Mouse (Mus musculus): Measurements from ENCODE around the gene 1110002E22Rik.
A peak's percentile ranks its signal among the peaks of the same experiment; 100 is the strongest.

Gene 1110002E22Rik

GRCm38 (mm10) chr3:138065930-138066329, 1.1 kb downstream of the 1110002E22Rik start:
- DNase-seq: no peak

- DNase-seq: no peak
These were observed 1.6 kb downstream of the 1110002E22Rik start for GRCm38 (mm10) chr3:138066348-138066856.

DNA sequence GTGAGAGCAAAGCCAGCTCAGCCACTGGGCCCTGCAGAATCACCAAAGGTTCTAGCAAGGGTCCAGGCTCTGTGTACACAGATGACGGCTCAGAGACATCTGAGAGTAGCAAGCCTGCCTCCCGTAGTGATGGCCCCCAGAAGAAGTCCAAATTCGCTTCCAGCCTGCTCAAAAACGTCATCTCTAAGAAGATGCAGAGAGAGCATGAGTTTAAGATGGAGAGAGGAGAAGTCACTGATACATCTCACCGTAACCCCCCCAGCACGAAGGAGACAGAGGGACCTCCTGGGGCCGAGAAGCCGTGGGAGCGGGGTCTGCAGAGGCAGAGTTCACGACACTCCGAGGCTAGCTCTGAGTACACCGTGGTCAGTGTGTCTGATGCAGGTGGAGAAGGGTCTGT, 2.4 kb downstream of the 1110002E22Rik start, which contains the start of gene Gm5105:
Gene Gm5105, minus strand, starts transcription at position 101 of the 400 bp plus-strand sequence.
- no peak for DNase-seq

DNA sequence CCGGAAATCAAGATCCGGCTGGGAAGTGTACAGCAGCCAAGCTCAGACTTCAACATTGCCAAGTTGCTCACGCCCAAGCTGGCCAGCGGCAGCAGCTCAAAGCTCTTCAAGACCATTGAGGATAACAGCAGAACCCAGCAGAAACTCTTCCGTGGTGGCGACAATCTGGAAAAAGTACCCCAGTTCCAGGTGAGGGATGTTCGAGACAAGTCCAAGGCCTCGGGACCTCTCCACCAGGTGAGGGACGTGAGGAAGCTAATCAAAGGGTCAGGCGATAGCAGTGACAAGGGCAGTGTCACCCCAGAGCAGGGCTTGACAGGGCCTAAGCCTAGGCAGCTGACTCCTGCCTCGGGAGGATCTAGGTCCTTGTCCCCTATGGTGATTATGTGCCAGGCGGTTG, 3.3 kb downstream of the 1110002E22Rik start:
- DNase-seq: no peak

GRCm38 (mm10) chr3:138069756-138070511, 5.1 kb downstream of the 1110002E22Rik start:
- no peak for DNase-seq

DNA sequence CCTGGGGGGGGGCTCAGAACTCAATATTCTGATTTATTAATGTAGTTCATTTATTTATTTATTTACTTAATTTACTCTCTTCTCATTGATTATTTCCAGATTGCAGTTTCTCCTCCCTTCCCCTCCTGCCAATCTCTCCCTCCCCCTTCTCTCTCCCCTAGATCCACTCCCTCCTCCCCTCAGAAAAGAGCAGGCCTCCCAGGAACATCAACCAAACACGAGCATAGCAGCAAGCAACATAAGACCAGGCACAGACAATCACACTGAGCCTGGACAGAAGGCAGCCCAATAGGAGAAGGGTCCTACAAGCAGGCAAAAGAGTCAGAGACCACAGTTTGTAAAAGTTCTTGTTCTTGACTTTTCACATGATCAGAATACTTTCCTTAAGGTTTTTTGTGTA, 6.2 kb downstream of the 1110002E22Rik start:
- DNase-seq: no peak

GRCm38 (mm10) chr3:138071476-138072073, 6.7 kb downstream of the 1110002E22Rik start:
- no peak for DNase-seq

DNA sequence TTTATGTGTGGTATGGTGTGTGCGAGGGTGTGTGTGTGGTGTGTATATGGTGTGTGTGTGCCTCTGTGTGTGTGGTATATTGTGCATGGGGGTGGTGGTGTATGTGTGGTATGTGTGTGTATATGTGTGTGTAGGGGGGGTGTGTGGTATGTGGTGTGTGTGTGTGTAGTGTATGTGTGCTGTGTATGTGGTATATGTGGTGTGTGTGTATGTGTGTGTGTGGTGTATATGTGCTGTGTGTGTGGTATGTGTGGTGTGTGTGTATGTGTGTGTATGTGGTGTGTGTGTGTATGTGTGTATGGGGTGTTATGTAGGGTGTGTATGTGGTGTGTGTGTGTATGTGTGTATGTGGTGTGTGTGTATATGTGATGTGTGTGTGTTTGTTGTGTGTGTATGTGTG, 9.4 kb downstream of the 1110002E22Rik start:
- DNase-seq: no peak

- no peak for DNase-seq
These were observed 10.4 kb downstream of the 1110002E22Rik start for GRCm38 (mm10) chr3:138075209-138075608.

GRCm38 (mm10) chr3:138077476-138078340, 12.9 kb downstream of the 1110002E22Rik start:
- no peak for DNase-seq

- no peak for DNase-seq
These were observed 13.8 kb downstream of the 1110002E22Rik start for GRCm38 (mm10) chr3:138078701-138079100.

DNA sequence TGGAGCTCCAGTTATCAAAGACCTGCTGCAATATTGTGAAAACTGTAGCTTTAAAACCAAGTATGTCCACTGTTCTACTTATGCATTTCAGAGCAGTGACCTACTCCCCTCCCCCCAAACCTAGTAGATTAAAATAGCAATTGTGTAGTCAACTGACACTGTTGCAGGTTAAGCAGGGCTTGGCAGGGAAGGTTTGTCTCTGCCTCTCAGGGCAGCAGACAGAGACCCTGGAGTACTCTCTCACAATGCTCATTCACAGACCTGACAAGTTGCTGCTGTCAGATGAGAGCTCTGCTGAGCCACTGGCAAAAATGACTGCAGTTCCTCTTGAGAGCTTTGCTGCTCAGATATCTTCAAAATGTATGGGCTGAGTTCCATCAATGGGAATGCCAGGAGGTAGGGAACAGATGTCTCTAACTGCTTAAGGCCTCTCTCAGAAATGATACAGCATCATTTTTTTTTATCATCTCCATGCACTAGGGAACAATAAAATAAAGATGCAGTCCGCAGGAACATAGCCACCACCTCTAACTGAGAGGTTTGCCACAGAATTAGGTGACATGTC, 18.3 kb downstream of the 1110002E22Rik start:
- no peak for DNase-seq

GRCm38 (mm10) chr3:138083896-138084295, 19.0 kb downstream of the 1110002E22Rik start:
- DNase-seq: no peak

- no peak for DNase-seq
These were observed 30.4 kb downstream of the 1110002E22Rik start for GRCm38 (mm10) chr3:138095301-138095700.

- DNase-seq: no peak
These were observed 30.9 kb downstream of the 1110002E22Rik start for GRCm38 (mm10) chr3:138095718-138096117.

GRCm38 (mm10) chr3:138096263-138097028, 31.6 kb downstream of the 1110002E22Rik start:
- no peak for DNase-seq

GRCm38 (mm10) chr3:138097718-138098117, 32.9 kb downstream of the 1110002E22Rik start:
- no peak for DNase-seq

GRCm38 (mm10) chr3:138101936-138102335, 37.1 kb downstream of the 1110002E22Rik start:
- DNase-seq: no peak

DNA sequence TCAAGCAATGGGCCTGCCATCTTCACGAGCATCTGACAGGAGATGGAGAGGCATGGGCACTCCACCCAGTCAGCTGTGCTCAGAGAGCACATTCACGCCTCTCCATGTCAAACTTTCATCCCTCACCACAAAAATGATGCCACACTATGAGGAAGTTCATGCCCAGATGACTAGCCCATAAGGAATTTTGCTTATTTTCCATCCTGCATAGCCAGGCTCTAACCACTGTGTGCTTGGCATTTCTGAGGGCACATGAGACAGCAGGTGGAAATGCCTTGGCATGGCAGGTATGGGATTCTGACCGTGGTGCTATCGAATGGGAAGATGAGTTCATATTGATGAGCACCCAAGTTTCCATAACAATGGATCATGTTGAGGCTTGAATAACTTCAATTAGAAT, 38.8 kb downstream of the 1110002E22Rik start:
- no peak for DNase-seq

DNA sequence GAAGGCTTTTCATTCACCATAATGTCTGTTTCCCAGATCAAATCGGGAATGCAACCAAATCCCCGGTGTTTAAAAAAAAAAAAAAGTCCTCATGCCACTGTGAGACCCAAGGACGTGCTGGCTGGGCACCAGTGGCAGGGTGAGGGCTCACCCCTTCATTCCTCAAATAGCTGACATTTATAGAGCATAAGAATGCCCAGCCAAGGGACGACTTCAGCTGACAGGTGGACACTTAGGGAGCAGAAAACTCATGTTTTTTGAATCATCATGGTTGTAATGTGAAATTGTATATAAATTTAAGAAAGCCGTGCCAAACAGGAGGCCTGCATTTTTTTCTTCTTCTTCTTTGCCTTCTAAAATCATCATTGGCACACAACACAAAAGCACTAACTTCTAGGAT, 40.2 kb downstream of the 1110002E22Rik start:
- no peak for DNase-seq

DNA sequence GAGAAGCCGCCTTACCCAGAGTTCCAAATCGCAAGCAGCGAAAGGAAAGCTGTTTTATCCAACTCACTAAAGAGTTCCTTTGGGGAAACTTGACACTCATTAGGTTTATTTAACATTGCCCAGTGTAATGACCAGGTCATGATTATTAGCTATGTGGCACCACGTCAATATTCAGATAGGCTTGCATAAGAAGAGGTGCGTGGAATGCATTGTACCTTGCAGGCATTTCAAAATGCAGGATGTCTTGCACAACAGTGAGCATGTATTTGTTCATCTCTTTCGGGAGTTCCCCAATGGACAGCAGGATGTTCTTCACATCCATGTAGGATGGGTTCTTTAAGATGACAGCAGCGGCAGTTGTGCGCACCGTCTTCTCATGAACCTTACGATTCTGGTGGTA, 42.0 kb downstream of the 1110002E22Rik start:
- peak in 1 of 2 experiments; percentile 10 for DNase-seq

Data from lung, adult 18-20 months (tissue).